In genomic region chr16:5130766-5131165, GRCm38 (mm10) we compare ENCODE assay signal across 9 mouse cellular contexts. TPM values are rescaled to one million over a fixed set of nuclear protein-coding genes. Genes with fewer than 3 reads are reported as not detected.
DNase-seq lines count a peak whose midpoint lies in the region; ATAC-seq and TF ChIP-seq lines count a peak whose summit lies in the region.
"Had no signal": no experiment of that assay in that cellular context is flagged by ENCODE, and none has a peak within 500 bp of the region (broad histone marks: within the 10 kb centered on the region; RNA-seq: fewer than 3 reads in every experiment).

No protein-coding gene starts in this region.

- no peak for TF ChIP-seq CTCF in gastrocnemius, adult 2 months (IDR thresholded peaks at IDR 0.05)

- H3K4me1 ChIP-seq in kidney, embryonic 14.5 days (ENCODE audit: control insufficient read depth, insufficient read depth, low read length) = no peaks in the 10 kb centered on the region
- H3K4me1 ChIP-seq in stomach, embryonic 16.5 days (ENCODE audit: control insufficient read depth, insufficient read depth, low read length) = peaks cover 28% of the 10 kb centered on the region; the same call in 1 of the 2 replicates

- no peaks in the 10 kb centered on the region for H3K9me3 ChIP-seq in kidney, embryonic 14.5 days (ENCODE audit: control insufficient read depth, low read length)
- no peaks in the 10 kb centered on the region for H3K9me3 ChIP-seq in stomach, embryonic 16.5 days (replicated peaks; ENCODE audit: control insufficient read depth, low read length)
- H3K9me3 ChIP-seq: midbrain, embryonic 12.5 days had no signal

- H3K4me2 ChIP-seq in kidney, embryonic 14.5 days (replicated peaks; ENCODE audit: low read depth, low read length) = no peak overlapping the region; the same call in 1 of the 2 replicates
- H3K4me2 ChIP-seq in stomach, embryonic 16.5 days (ENCODE audit: low read depth, low read length) = peak overlapping the region; percentile 52
- H3K4me2 ChIP-seq: midbrain, embryonic 12.5 days had no signal

- DNase-seq in kidney, adult 18-20 months = peak; percentile 29
- peak; percentile 89 for DNase-seq in gastrocnemius, adult 2 months
- peak; percentile 25 to 48 for DNase-seq in kidney, postnatal 36 days
- no peak for DNase-seq in layer of hippocampus, postnatal 14 days (ENCODE audit: low spot score in 2 of 2)
- DNase-seq in spleen, postnatal 10 days (ENCODE audit: low spot score in 2 of 2) = no peak
- no peak for DNase-seq in cerebellum, postnatal 25 days

- H3K4me3 ChIP-seq in kidney, embryonic 14.5 days (ENCODE audit: low read length) = no peak overlapping the region
- H3K4me3 ChIP-seq in gastrocnemius, adult 2 months = peak overlapping the region; percentile 75
- peak overlapping the region; percentile 58 for H3K4me3 ChIP-seq in stomach, embryonic 16.5 days (replicated peaks; ENCODE audit: low read length)
- H3K4me3 ChIP-seq: midbrain, embryonic 12.5 days had no signal

- H3K36me3 ChIP-seq in kidney, embryonic 14.5 days (ENCODE audit: control insufficient read depth, insufficient read depth, low read length) = no peaks in the 10 kb centered on the region
- no peaks in the 10 kb centered on the region for H3K36me3 ChIP-seq in stomach, embryonic 16.5 days (ENCODE audit: control insufficient read depth, insufficient read depth, low read length)
- H3K36me3 ChIP-seq: midbrain, embryonic 12.5 days had no signal

- intact Hi-C loops in gastrocnemius, adult 2 months (cut with DNase I) = no loop called here

- no peak overlapping the region for H3K9ac ChIP-seq in kidney, embryonic 14.5 days (ENCODE audit: low read depth, low read length)
- peak overlapping the region; percentile 71 for H3K9ac ChIP-seq in stomach, embryonic 16.5 days (ENCODE audit: low read length)
- H3K9ac ChIP-seq: midbrain, embryonic 12.5 days had no signal

- H3K27ac ChIP-seq in kidney, embryonic 14.5 days (ENCODE audit: low read depth, low read length) = no peak overlapping the region
- H3K27ac ChIP-seq in gastrocnemius, adult 2 months = peak overlapping the region; percentile 79
- H3K27ac ChIP-seq in stomach, embryonic 16.5 days (ENCODE audit: low read length) = peak overlapping the region; percentile 77
- H3K27ac ChIP-seq: midbrain, embryonic 12.5 days had no signal

- 26% methylated on average over 4 of the region's 4 CpGs for WGBS in kidney, embryonic 14.5 days
- WGBS in stomach, embryonic 16.5 days = 19% methylated on average over 4 of the region's 4 CpGs

- ATAC-seq in kidney, embryonic 14.5 days (ENCODE audit: low FRiP score, low TSS enrichment) = no peak
- ATAC-seq in stomach, embryonic 16.5 days (ENCODE audit: insufficient read depth, low FRiP score) = peak; percentile 24; the same call in 1 of the 2 replicates

- H3K27me3 ChIP-seq in kidney, embryonic 14.5 days (ENCODE audit: control insufficient read depth, insufficient read depth, low read length) = peaks cover 44% of the 10 kb centered on the region
- H3K27me3 ChIP-seq in stomach, embryonic 16.5 days (ENCODE audit: control insufficient read depth, insufficient read depth, low read length) = peaks cover 29% of the 10 kb centered on the region

RNA-seq across cellular contexts. Expression of gene Ppl, which starts 1.5 kb away (rescaled TPM):
- polyA plus RNA-seq in kidney, embryonic 14.5 days (2014; fragmentation: Nextera tagmentation; extraction: Ambion mirVana) = 1.4 and 2.6 TPM in 2 replicates
- total RNA-seq in gastrocnemius, adult 2 months (2021) = 1 to 10 TPM; 2.5 to 3.7 TPM
- polyA plus RNA-seq in stomach, embryonic 16.5 days (2015; fragmentation: Nextera tagmentation; extraction: Ambion mirVana) = 62.8 and 101 TPM in 2 replicates
- total RNA-seq in layer of hippocampus, postnatal 14 days (2021) = under 1 TPM; 0.91 to 0.99 TPM

RNA-seq across cellular contexts. Expression of gene Sec14l5, which starts 16.1 kb away (rescaled TPM):
- polyA plus RNA-seq in kidney, embryonic 14.5 days (2014; fragmentation: Nextera tagmentation; extraction: Ambion mirVana) = not detected in 2 replicates
- total RNA-seq in gastrocnemius, adult 2 months (2021) = 10 to 100 TPM in 1 of 2 experiments, 1 to 10 TPM in 1; 7.6 to 16.1 TPM
- 0.09 and 0.27 TPM in 2 replicates for polyA plus RNA-seq in stomach, embryonic 16.5 days (2015; fragmentation: Nextera tagmentation; extraction: Ambion mirVana)
- total RNA-seq in layer of hippocampus, postnatal 14 days (2021) = 1 to 10 TPM; 2.4 to 3.4 TPM

Comparison
In these comparisons a context has a peak if more than half of its experiments do, and no peak if none do; other contexts are left out.
1. DNase-seq: peak in kidney, adult 18-20 months (single experiment), gastrocnemius, adult 2 months (single experiment) and kidney, postnatal 36 days (2 of 2); none in layer of hippocampus, postnatal 14 days (0 of 2), spleen, postnatal 10 days (0 of 2) and cerebellum, postnatal 25 days (0 of 2).